Mouse (Mus musculus): ENCODE results near the gene Pi4ka. TPM values are rescaled to one million over a fixed set of nuclear protein-coding genes. Genes with fewer than 3 reads are reported as not detected.

Pi4ka gene
- total and polyA plus RNA-seq, 3 experiments, result 40.5 to 149 (median 88.4) TPM

DNA sequence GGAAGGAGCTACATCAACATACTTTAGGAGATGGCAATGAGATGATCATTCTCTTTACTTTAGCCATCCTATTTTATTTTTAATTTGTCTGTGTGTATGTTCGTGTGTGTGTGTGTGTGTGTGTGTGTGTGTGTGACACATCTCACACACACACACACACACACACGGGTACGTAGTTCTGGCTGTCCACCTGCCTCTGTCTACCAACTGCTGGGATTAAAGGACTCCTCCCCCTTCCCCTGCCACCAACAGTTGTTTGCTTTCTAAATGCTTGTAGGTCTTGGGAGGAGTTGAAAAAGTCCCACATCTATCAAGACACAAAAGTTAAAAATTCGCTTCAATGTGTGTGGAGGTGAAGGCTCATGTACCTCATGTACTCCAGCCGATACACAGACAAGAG is 81.4 kb downstream of the Pi4ka start:
- peaks cover 33 to 76% of the 10 kb centered on the region in 2 experiments for H3K36me3 ChIP-seq (replicated peaks in 1 of 2; ENCODE audit: control insufficient read depth in 1 of 2, insufficient read depth in 1 of 2, low read length in 1 of 2)
- dilution Hi-C loops (cut with MboI; ENCODE audit: extremely low pct_ligation_motif_present, extremely low pct_unique_long_range_greater_than_20kb, low sequenced_read_pairs), result no loop called here

GRCm38 (mm10) chr16:17321481-17321880 is 84.6 kb downstream of the Pi4ka start:
- TF ChIP-seq PAX5 (IDR thresholded peaks at IDR 0.05; ENCODE audit: low read length) (no peak), MXI1 (IDR thresholded peaks at IDR 0.05; ENCODE audit: low read depth, low read length) (no peak), EP300 (IDR thresholded peaks at IDR 0.05; ENCODE audit: low read length) (no peak), BHLHE40 (IDR thresholded peaks at IDR 0.05; ENCODE audit: low read depth, low read length) (no peak), RAD21 (IDR thresholded peaks at IDR 0.05; ENCODE audit: low read depth, low read length) (no peak)

More for the DNA sequence above, 81.4 kb downstream of the Pi4ka start:
- no peak overlapping the region for H3K9ac ChIP-seq (ENCODE audit: insufficient read depth, low read depth)
- DNase-seq (ENCODE audit: extremely low read depth), result no peak
- in situ Hi-C loops (cut with MboI; ENCODE audit: low pct_ligation_motif_present, low pct_unique_long_range_greater_than_20kb, low sequenced_read_pairs), result no loop called here
- H3K9me3 ChIP-seq (replicated peaks; ENCODE audit: low read length), result no peaks in the 10 kb centered on the region
- no peaks in the 10 kb centered on the region for H3K27me3 ChIP-seq (replicated peaks)
- no peaks in the 10 kb centered on the region for H3K79me2 ChIP-seq (replicated peaks; ENCODE audit: control insufficient read depth, extremely low read depth, insufficient read depth, poor library complexity, severe bottlenecking)
- H3K27ac ChIP-seq (ENCODE audit: insufficient read depth, low read depth), result no peak overlapping the region
- no peak overlapping the region for H3K4me3 ChIP-seq (replicated peaks in 1 of 3; ENCODE audit: low read depth in 2 of 3, low read length in 2 of 3, poor library complexity in 1 of 3)
- no peak overlapping the region for H3K4me2 ChIP-seq (ENCODE audit: insufficient read depth, low read depth, poor library complexity, severe bottlenecking)
- H3K4me1 ChIP-seq (ENCODE audit: control insufficient read depth in 1 of 2, insufficient read depth in 2 of 2), result no peaks in the 10 kb centered on the region
- TF ChIP-seq SIN3A (IDR thresholded peaks at IDR 0.05; ENCODE audit: low read length) (no peak), KAT2A (IDR thresholded peaks at IDR 0.05; ENCODE audit: insufficient replicate concordance, low read length) (no peak), IRF4 (IDR thresholded peaks at IDR 0.05; ENCODE audit: low read depth, low read length) (no peak), PAX5 (IDR thresholded peaks at IDR 0.05; ENCODE audit: low read length) (no peak), USF1 (IDR thresholded peaks at IDR 0.05; ENCODE audit: low read depth, low read length) (no peak), E2F4 (IDR thresholded peaks at IDR 0.05; ENCODE audit: insufficient replicate concordance, low read depth, low read length) (no peak), MEF2A (IDR thresholded peaks at IDR 0.05; ENCODE audit: borderline replicate concordance, low read depth, low read length) (no peak), HCFC1 (IDR thresholded peaks at IDR 0.05; ENCODE audit: low read depth, low read length) (no peak), ETS1 (conservative IDR thresholded peaks at IDR 0.05; ENCODE audit: low read depth, low read length) (no peak), MYC (IDR thresholded peaks at IDR 0.05; ENCODE audit: low read depth, low read length) (no peak), EP300 (IDR thresholded peaks at IDR 0.05; ENCODE audit: low read length) (no peak), CTCF (conservative IDR thresholded peaks at IDR 0.05 in 1 of 2, IDR thresholded peaks at IDR 0.05 in 1 of 2; ENCODE audit: low read depth in 2 of 2, low read length in 2 of 2) (no peak), BHLHE40 (IDR thresholded peaks at IDR 0.05; ENCODE audit: low read depth, low read length) (no peak), JUN (IDR thresholded peaks at IDR 0.05; ENCODE audit: insufficient read depth, low read depth, low read length) (no peak), ZNF384 (IDR thresholded peaks at IDR 0.05; ENCODE audit: low read depth, low read length) (no peak), SMC3 (IDR thresholded peaks at IDR 0.05; ENCODE audit: low read depth, low read length) (no peak)

More at GRCm38 (mm10) chr16:17321481-17321880, 84.6 kb downstream of the Pi4ka start:
- dilution Hi-C loops (cut with MboI; ENCODE audit: extremely low pct_ligation_motif_present, extremely low pct_unique_long_range_greater_than_20kb, low sequenced_read_pairs), result no loop called here
- in situ Hi-C loops (cut with MboI; ENCODE audit: low pct_ligation_motif_present, low pct_unique_long_range_greater_than_20kb, low sequenced_read_pairs), result no loop called here
- H3K27ac ChIP-seq (ENCODE audit: insufficient read depth, low read depth), result no peak overlapping the region
- peaks cover 42 to 76% of the 10 kb centered on the region in 2 experiments for H3K36me3 ChIP-seq (replicated peaks in 1 of 2; ENCODE audit: control insufficient read depth in 1 of 2, insufficient read depth in 1 of 2, low read length in 1 of 2)
- no peak overlapping the region for H3K4me2 ChIP-seq (ENCODE audit: insufficient read depth, low read depth, poor library complexity, severe bottlenecking)
- no peak for DNase-seq (ENCODE audit: extremely low read depth)
- no peaks in the 10 kb centered on the region for H3K9me3 ChIP-seq (replicated peaks; ENCODE audit: low read length)
- H3K9ac ChIP-seq (ENCODE audit: insufficient read depth, low read depth), result no peak overlapping the region
- no peaks in the 10 kb centered on the region for H3K4me1 ChIP-seq (ENCODE audit: control insufficient read depth in 1 of 2, insufficient read depth in 2 of 2)
- H3K79me2 ChIP-seq (replicated peaks; ENCODE audit: control insufficient read depth, extremely low read depth, insufficient read depth, poor library complexity, severe bottlenecking), result no peaks in the 10 kb centered on the region
- no peak overlapping the region for H3K4me3 ChIP-seq (replicated peaks in 1 of 3; ENCODE audit: low read depth in 2 of 3, low read length in 2 of 3, poor library complexity in 1 of 3)
- no peaks in the 10 kb centered on the region for H3K27me3 ChIP-seq (replicated peaks)

All from CH12.LX (cell line).